Mouse (Mus musculus) splenic B cell, adult 2 months (primary cell): ENCODE data around the gene Mapk10.
A peak's percentile ranks its signal among the peaks of the same experiment; 100 is the strongest.
"Not testable (repeated sequence)": the region's sequence is repeated elsewhere in the genome, so short reads cannot be mapped to it uniquely, and the experiment has no call there.

Experiments used
- DNase-seq: peaks from one replicate; pipeline ENCODE4 v3.0.0-alpha.2; 2011; ENCODE audit warnings: low read depth, low spot score
- H3K27me3 ChIP-seq: 2 replicates; pipeline ENCODE4 v1.6.1; 2012; ENCODE audit warnings: mild to moderate bottlenecking, low read length, moderate library complexity, mixed read lengths; ENCODE audit not compliant: control insufficient read depth, poor library complexity, insufficient read depth, severe bottlenecking
- H3K36me3 ChIP-seq: 2 replicates; pipeline ENCODE4 v1.6.1; 2012; ENCODE audit warnings: mild to moderate bottlenecking, low read length, moderate library complexity, mixed read lengths; ENCODE audit not compliant: control insufficient read depth, poor library complexity, insufficient read depth, severe bottlenecking

Gene Mapk10

GRCm38 (mm10) chr5:102905441-102906211 lies 305.5 kb downstream of the Mapk10 start:
- no peaks in the 10 kb centered on the region for H3K27me3 ChIP-seq
- no peak for DNase-seq
- H3K36me3 ChIP-seq = no peaks in the 10 kb centered on the region

- Histone ChIP-seq H3K36me3 (no peaks in the 10 kb centered on the region), H3K27me3 (no peaks in the 10 kb centered on the region)
- no peak for DNase-seq
Measured at GRCm38 (mm10) chr5:102904066-102904465, 307.1 kb downstream of the Mapk10 start.

GRCm38 (mm10) chr5:102903487-102903886 lies 307.6 kb downstream of the Mapk10 start:
- no peak for DNase-seq
- no peaks in the 10 kb centered on the region for H3K27me3 ChIP-seq
- no peaks in the 10 kb centered on the region; the same call in 1 of the 2 replicates for H3K36me3 ChIP-seq

GRCm38 (mm10) chr5:102901176-102901575 lies 310.0 kb downstream of the Mapk10 start:
- DNase-seq = no peak
- Histone ChIP-seq H3K27me3 (no peaks in the 10 kb centered on the region), H3K36me3 (peaks cover 7% of the 10 kb centered on the region; the same call in 1 of the 2 replicates)

- no peaks in the 10 kb centered on the region for H3K27me3 ChIP-seq
- peaks cover 7% of the 10 kb centered on the region; the same call in 1 of the 2 replicates for H3K36me3 ChIP-seq
- DNase-seq = no peak
Measured at GRCm38 (mm10) chr5:102899680-102900215, 311.4 kb downstream of the Mapk10 start.

GRCm38 (mm10) chr5:102898301-102898700 lies 312.8 kb downstream of the Mapk10 start:
- peaks cover 7% of the 10 kb centered on the region; the same call in 1 of the 2 replicates for H3K36me3 ChIP-seq
- H3K27me3 ChIP-seq = no peaks in the 10 kb centered on the region
- no peak for DNase-seq

GRCm38 (mm10) chr5:102892226-102892625 lies 318.9 kb downstream of the Mapk10 start:
- DNase-seq = no peak
- peaks cover 14% of the 10 kb centered on the region; the same call in 1 of the 2 replicates for H3K36me3 ChIP-seq
- no peaks in the 10 kb centered on the region for H3K27me3 ChIP-seq

- DNase-seq = no peak
- Histone ChIP-seq H3K36me3 (peaks cover 10% of the 10 kb centered on the region; the same call in 1 of the 2 replicates), H3K27me3 (no peaks in the 10 kb centered on the region)
Measured at GRCm38 (mm10) chr5:102889163-102889488, 322.0 kb downstream of the Mapk10 start.

- DNase-seq = no peak
- H3K27me3 ChIP-seq = no peaks in the 10 kb centered on the region
- H3K36me3 ChIP-seq = peaks cover 10% of the 10 kb centered on the region; the same call in 1 of the 2 replicates
Measured at GRCm38 (mm10) chr5:102888482-102889162, 322.5 kb downstream of the Mapk10 start.

GRCm38 (mm10) chr5:102875628-102876027 lies 335.5 kb downstream of the Mapk10 start:
- peaks cover 2% of the 10 kb centered on the region for H3K36me3 ChIP-seq
- H3K27me3 ChIP-seq = no peaks in the 10 kb centered on the region
- DNase-seq = peak; percentile 29

GRCm38 (mm10) chr5:102874605-102875298 lies 336.4 kb downstream of the Mapk10 start:
- Histone ChIP-seq H3K27me3 (no peaks in the 10 kb centered on the region), H3K36me3 (peaks cover 2% of the 10 kb centered on the region)
- peak; percentile 56 for DNase-seq

- DNase-seq, H3K36me3 ChIP-seq, H3K27me3 ChIP-seq: not testable (repeated sequence)
Measured at GRCm38 (mm10) chr5:102872996-102873395, 338.1 kb downstream of the Mapk10 start.

GRCm38 (mm10) chr5:102868196-102868595 lies 342.9 kb downstream of the Mapk10 start:
- Histone ChIP-seq H3K36me3 (no peaks in the 10 kb centered on the region; the same call in 1 of the 2 replicates), H3K27me3 (no peaks in the 10 kb centered on the region)
- no peak for DNase-seq

- DNase-seq = no peak
- Histone ChIP-seq H3K27me3 (no peaks in the 10 kb centered on the region), H3K36me3 (no peaks in the 10 kb centered on the region)
Measured at GRCm38 (mm10) chr5:102859749-102860148, 351.4 kb downstream of the Mapk10 start.

GRCm38 (mm10) chr5:102858047-102858446 lies 353.1 kb downstream of the Mapk10 start:
- no peak for DNase-seq
- no peaks in the 10 kb centered on the region for H3K36me3 ChIP-seq
- H3K27me3 ChIP-seq = no peaks in the 10 kb centered on the region
